15 mouse cellular contexts compared by ENCODE assay signal in genomic region chr2:69683036-69683805, GRCm38 (mm10). TPM values are rescaled to one million over a fixed set of nuclear protein-coding genes. Genes with fewer than 3 reads are reported as not detected.
A peak's percentile ranks its signal among the peaks of the same experiment; 100 is the strongest.
DNase-seq lines count a peak whose midpoint lies in the region; ATAC-seq lines count a peak whose summit lies in the region.
"Had no signal": no experiment of that assay in that cellular context is flagged by ENCODE, and none has a peak within 500 bp of the region (broad histone marks: within the 10 kb centered on the region; RNA-seq: fewer than 3 reads in every experiment).

No protein-coding gene starts in this region.

- H3K4me3 ChIP-seq in forebrain, embryonic 13.5 days = no peak overlapping the region
- H3K4me3 ChIP-seq in midbrain, embryonic 10.5 days = peak overlapping the region; percentile 22
- H3K4me3 ChIP-seq in neural tube, embryonic 15.5 days (replicated peaks) = peak overlapping the region; percentile 15; the same call in 1 of the 2 replicates

- no peak overlapping the region for H3K9ac ChIP-seq in forebrain, embryonic 13.5 days
- H3K9ac ChIP-seq in neural tube, embryonic 15.5 days (replicated peaks) = no peak overlapping the region

- no peaks in the 10 kb centered on the region for H3K27me3 ChIP-seq in forebrain, embryonic 13.5 days
- peaks cover 75% of the 10 kb centered on the region for H3K27me3 ChIP-seq in midbrain, embryonic 10.5 days (ENCODE audit: low read depth, poor library complexity, severe bottlenecking)
- H3K27me3 ChIP-seq in neural tube, embryonic 15.5 days (replicated peaks) = no peaks in the 10 kb centered on the region

- no peak overlapping the region for H3K27ac ChIP-seq in forebrain, embryonic 13.5 days
- H3K27ac ChIP-seq in midbrain, embryonic 10.5 days (replicated peaks) = peak overlapping the region; percentile 64
- no peak overlapping the region for H3K27ac ChIP-seq in neural tube, embryonic 15.5 days (replicated peaks)

- WGBS in forebrain, embryonic 13.5 days = 16% methylated on average over 13 of the region's 13 CpGs
- 27% methylated on average over 13 of the region's 13 CpGs for WGBS in midbrain, embryonic 10.5 days
- 23% methylated on average over 13 of the region's 13 CpGs for WGBS in neural tube, embryonic 15.5 days

- no peaks in the 10 kb centered on the region for H3K9me3 ChIP-seq in forebrain, embryonic 13.5 days (replicated peaks)
- no peaks in the 10 kb centered on the region for H3K9me3 ChIP-seq in midbrain, embryonic 10.5 days (replicated peaks)
- H3K9me3 ChIP-seq in neural tube, embryonic 15.5 days (replicated peaks) = no peaks in the 10 kb centered on the region

- peak overlapping the region; percentile 32 for H3K4me2 ChIP-seq in forebrain, embryonic 13.5 days
- peak overlapping the region; percentile 22 for H3K4me2 ChIP-seq in neural tube, embryonic 15.5 days

- intact Hi-C loops in heart, postnatal 36 days (cut with DNase I) = no loop called here

- ATAC-seq in forebrain, embryonic 13.5 days = no peak
- peak; percentile 55; the same call in 1 of the 2 replicates for ATAC-seq in neural tube, embryonic 15.5 days (ENCODE audit: low FRiP score)

- H3K36me3 ChIP-seq in forebrain, embryonic 13.5 days (ENCODE audit: poor library complexity, severe bottlenecking) = peaks cover 25% of the 10 kb centered on the region
- H3K36me3 ChIP-seq in midbrain, embryonic 10.5 days = peaks cover 34% of the 10 kb centered on the region
- peaks cover 19% of the 10 kb centered on the region for H3K36me3 ChIP-seq in neural tube, embryonic 15.5 days

- H3K4me1 ChIP-seq in forebrain, embryonic 13.5 days = peaks cover 9% of the 10 kb centered on the region
- peaks cover 23% of the 10 kb centered on the region for H3K4me1 ChIP-seq in midbrain, embryonic 10.5 days
- H3K4me1 ChIP-seq in neural tube, embryonic 15.5 days = peaks cover 9% of the 10 kb centered on the region

- DNase-seq in heart, adult 11 months = peak; percentile 54
- DNase-seq in heart, postnatal 36 days = no peak
- peak; percentile 63 for DNase-seq in midbrain, embryonic 10.5 days (ENCODE audit: low spot score)
- no peak for DNase-seq in MN1 (ENCODE audit: low spot score)
- no peak for DNase-seq in cerebellum, adult 11 months
- no peak for DNase-seq in urinary bladder, postnatal 25 days (ENCODE audit: low spot score)
- DNase-seq: adrenal gland, postnatal 10 days; cerebellum, postnatal 25 days; heart, adult 18-20 months; lung, adult 2 months had no signal

RNA-seq across cellular contexts. Expression of gene Klhl41, which starts 13.3 kb away (rescaled TPM):
- total RNA-seq in heart, postnatal 36 days (2021) = 10 to 100 TPM; 66.9 to 77.0 TPM
- polyA plus RNA-seq in forebrain, embryonic 13.5 days (2015; fragmentation: Nextera tagmentation; extraction: Ambion mirVana) = 0.15 TPM in 2 replicates
- polyA plus RNA-seq in midbrain, embryonic 10.5 days (2016; fragmentation: Nextera tagmentation; extraction: Ambion mirVana) = 0.09 and 0.15 TPM in 2 replicates
- polyA plus RNA-seq in neural tube, embryonic 15.5 days (2015; fragmentation: Nextera tagmentation; extraction: Ambion mirVana) = 2.1 and 2.2 TPM in 2 replicates
- total RNA-seq: G1E; monocyte, adult 5-6 weeks had no signal
- polyA plus RNA-seq: G1E; small intestine, adult 2 months had no signal

RNA-seq across cellular contexts. Expression of gene Fastkd1, which starts 30.1 kb away (rescaled TPM):
- total RNA-seq in heart, postnatal 36 days (2021) = 10 to 100 TPM; 27.2 to 35.9 TPM
- 14.1 and 14.5 TPM in 2 replicates for polyA plus RNA-seq in forebrain, embryonic 13.5 days (2015; fragmentation: Nextera tagmentation; extraction: Ambion mirVana)
- 15.8 and 17.7 TPM in 2 replicates for polyA plus RNA-seq in midbrain, embryonic 10.5 days (2016; fragmentation: Nextera tagmentation; extraction: Ambion mirVana)
- polyA plus RNA-seq in neural tube, embryonic 15.5 days (2015; fragmentation: Nextera tagmentation; extraction: Ambion mirVana) = 14.9 and 15.0 TPM in 2 replicates

RNA-seq across cellular contexts. Expression of gene Bbs5, which starts 36.2 kb away (rescaled TPM):
- 1 to 10 TPM; 4.7 to 5.3 TPM for total RNA-seq in heart, postnatal 36 days (2021)
- 16.6 and 20.0 TPM in 2 replicates for polyA plus RNA-seq in forebrain, embryonic 13.5 days (2015; fragmentation: Nextera tagmentation; extraction: Ambion mirVana)
- polyA plus RNA-seq in midbrain, embryonic 10.5 days (2016; fragmentation: Nextera tagmentation; extraction: Ambion mirVana) = 13.8 and 14.6 TPM in 2 replicates
- polyA plus RNA-seq in neural tube, embryonic 15.5 days (2015; fragmentation: Nextera tagmentation; extraction: Ambion mirVana) = 23.9 and 26.0 TPM in 2 replicates
- total RNA-seq: monocyte, adult 5-6 weeks had no signal
- polyA plus RNA-seq: small intestine, adult 2 months had no signal

RNA-seq across cellular contexts. Expression of gene Ppig, which starts 39.1 kb away (rescaled TPM):
- total RNA-seq in heart, postnatal 36 days (2021) = 10 to 100 TPM; 35.7 to 38.8 TPM
- polyA plus RNA-seq in forebrain, embryonic 13.5 days (2015; fragmentation: Nextera tagmentation; extraction: Ambion mirVana) = 139 and 147 TPM in 2 replicates
- polyA plus RNA-seq in midbrain, embryonic 10.5 days (2016; fragmentation: Nextera tagmentation; extraction: Ambion mirVana) = 127 and 134 TPM in 2 replicates
- polyA plus RNA-seq in neural tube, embryonic 15.5 days (2015; fragmentation: Nextera tagmentation; extraction: Ambion mirVana) = 133 and 136 TPM in 2 replicates

Comparison
In these comparisons a context has a peak if more than half of its experiments do, and no peak if none do; other contexts are left out.
1. DNase-seq: peak in heart, adult 11 months (single experiment) and midbrain, embryonic 10.5 days (single experiment); none in heart, postnatal 36 days (0 of 2), MN1 (single experiment), cerebellum, adult 11 months (single experiment) and urinary bladder, postnatal 25 days (single experiment).